Mouse (Mus musculus): ENCODE measurements at regions not wholly inside any gene's neighbourhood (a gene's known extent, or its start where the extent isn't known, plus 50 kb on each side); places are given as distances from the start of the nearest gene placed in this dataset.

DNA sequence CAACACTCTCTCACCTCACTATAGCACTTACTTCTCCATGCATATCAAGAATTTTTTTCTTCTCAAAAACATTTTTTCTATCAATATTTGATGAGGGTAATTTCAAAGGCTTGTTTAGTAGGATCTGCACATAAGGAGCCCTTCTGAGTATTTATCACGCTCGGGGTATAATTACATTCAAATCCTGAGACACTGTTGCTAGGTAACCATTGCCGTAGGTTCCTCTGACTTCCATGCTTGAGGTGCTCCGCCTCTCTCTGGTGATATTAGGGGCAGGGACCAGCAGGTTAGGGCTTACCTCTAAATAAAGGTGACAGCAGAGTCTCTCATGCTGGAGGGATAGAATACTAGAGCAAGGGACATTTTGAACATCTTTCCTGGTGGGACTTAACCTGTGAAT lies 54.4 kb upstream of the 9630041A04Rik start:
- H3K36me3 ChIP-seq (ENCODE audit: control insufficient read depth, insufficient read depth, low read length) = no peaks in the 10 kb centered on the region
- no peak overlapping the region for H3K9ac ChIP-seq (ENCODE audit: low read length)
- TF ChIP-seq EP300 (optimal IDR thresholded peaks at IDR 0.05) (no peak), CTCF (IDR thresholded peaks at IDR 0.05; ENCODE audit: low read depth) (no peak)
- DNase-seq (ENCODE audit: low spot score) (no peak), ATAC-seq (ENCODE audit: low FRiP score, low TSS enrichment) (no peak)
- no peaks in the 10 kb centered on the region for H3K4me1 ChIP-seq (replicated peaks; ENCODE audit: control insufficient read depth, insufficient read depth)
- WGBS = 58% methylated on average over 4 of the region's 4 CpGs
- H3K27ac ChIP-seq (replicated peaks) = no peak overlapping the region
- no peak overlapping the region for H3K4me2 ChIP-seq (replicated peaks; ENCODE audit: low read depth)
- H3K4me3 ChIP-seq (ENCODE audit: low read depth, low read length) = no peak overlapping the region
- H3K27me3 ChIP-seq (ENCODE audit: control insufficient read depth, insufficient read depth, low read length) = no peaks in the 10 kb centered on the region
- H3K9me3 ChIP-seq (ENCODE audit: control insufficient read depth, low read length) = no peaks in the 10 kb centered on the region

- no peaks in the 10 kb centered on the region for H3K9me3 ChIP-seq (ENCODE audit: control insufficient read depth, low read length)
- H3K9ac ChIP-seq (ENCODE audit: low read length) = no peak overlapping the region
- DNase-seq (ENCODE audit: low spot score) = no peak
- H3K27me3 ChIP-seq (ENCODE audit: control insufficient read depth, insufficient read depth, low read length) = no peaks in the 10 kb centered on the region
- ATAC-seq (ENCODE audit: low FRiP score, low TSS enrichment) = no peak
- H3K27ac ChIP-seq (replicated peaks) = no peak overlapping the region
- H3K4me2 ChIP-seq (replicated peaks; ENCODE audit: low read depth) = no peak overlapping the region
- H3K4me1 ChIP-seq (replicated peaks; ENCODE audit: control insufficient read depth, insufficient read depth) = no peaks in the 10 kb centered on the region
- WGBS = 32% methylated on average over 1 of the region's 1 CpGs
- TF ChIP-seq CTCF (IDR thresholded peaks at IDR 0.05; ENCODE audit: low read depth) (no peak), EP300 (optimal IDR thresholded peaks at IDR 0.05) (no peak)
- H3K36me3 ChIP-seq (ENCODE audit: control insufficient read depth, insufficient read depth, low read length) = no peaks in the 10 kb centered on the region
- H3K4me3 ChIP-seq (ENCODE audit: low read depth, low read length) = no peak overlapping the region
Observed at GRCm38 (mm10) chr9:101796718-101797117, 64.9 kb upstream of the 9630041A04Rik start.

GRCm38 (mm10) chr9:101796063-101796462 lies 65.6 kb upstream of the 9630041A04Rik start:
- ATAC-seq (ENCODE audit: low FRiP score, low TSS enrichment) = no peak
- no peaks in the 10 kb centered on the region for H3K36me3 ChIP-seq (ENCODE audit: control insufficient read depth, insufficient read depth, low read length)
- no peak overlapping the region for H3K4me2 ChIP-seq (replicated peaks; ENCODE audit: low read depth)
- no peak overlapping the region for H3K27ac ChIP-seq (replicated peaks)
- no peaks in the 10 kb centered on the region for H3K4me1 ChIP-seq (replicated peaks; ENCODE audit: control insufficient read depth, insufficient read depth)
- H3K4me3 ChIP-seq (ENCODE audit: low read depth, low read length) = no peak overlapping the region
- no peaks in the 10 kb centered on the region for H3K27me3 ChIP-seq (ENCODE audit: control insufficient read depth, insufficient read depth, low read length)
- DNase-seq (ENCODE audit: low spot score) = no peak
- H3K9ac ChIP-seq (ENCODE audit: low read length) = no peak overlapping the region
- no peaks in the 10 kb centered on the region for H3K9me3 ChIP-seq (ENCODE audit: control insufficient read depth, low read length)
- TF ChIP-seq CTCF (IDR thresholded peaks at IDR 0.05; ENCODE audit: low read depth) (no peak), EP300 (optimal IDR thresholded peaks at IDR 0.05) (no peak)
- 65% methylated on average over 4 of the region's 4 CpGs for WGBS

- no peak overlapping the region for H3K27ac ChIP-seq (replicated peaks)
- H3K4me2 ChIP-seq (replicated peaks; ENCODE audit: low read depth) = no peak overlapping the region
- no peaks in the 10 kb centered on the region for H3K36me3 ChIP-seq (ENCODE audit: control insufficient read depth, insufficient read depth, low read length)
- no peak overlapping the region for H3K4me3 ChIP-seq (ENCODE audit: low read depth, low read length)
- H3K27me3 ChIP-seq (ENCODE audit: control insufficient read depth, insufficient read depth, low read length) = no peaks in the 10 kb centered on the region
- ATAC-seq (ENCODE audit: low FRiP score, low TSS enrichment) (no peak), DNase-seq (ENCODE audit: low spot score) (no peak)
- TF ChIP-seq CTCF (IDR thresholded peaks at IDR 0.05; ENCODE audit: low read depth) = no peak
- no peak for TF ChIP-seq EP300 (optimal IDR thresholded peaks at IDR 0.05)
- no peaks in the 10 kb centered on the region for H3K9me3 ChIP-seq (ENCODE audit: control insufficient read depth, low read length)
- no peak overlapping the region for H3K9ac ChIP-seq (ENCODE audit: low read length)
- no peaks in the 10 kb centered on the region for H3K4me1 ChIP-seq (replicated peaks; ENCODE audit: control insufficient read depth, insufficient read depth)
- WGBS = 69% methylated on average over 2 of the region's 2 CpGs
Observed at GRCm38 (mm10) chr9:101795436-101795835, 66.2 kb upstream of the 9630041A04Rik start.

GRCm38 (mm10) chr9:101790936-101791335 lies 70.7 kb upstream of the 9630041A04Rik start:
- WGBS = 79% methylated on average over 1 of the region's 1 CpGs
- DNase-seq (ENCODE audit: low spot score) = no peak
- Histone ChIP-seq H3K9me3 (ENCODE audit: control insufficient read depth, low read length) (no peaks in the 10 kb centered on the region), H3K4me3 (ENCODE audit: low read depth, low read length) (no peak overlapping the region), H3K36me3 (ENCODE audit: control insufficient read depth, insufficient read depth, low read length) (no peaks in the 10 kb centered on the region), H3K27me3 (ENCODE audit: control insufficient read depth, insufficient read depth, low read length) (no peaks in the 10 kb centered on the region), H3K27ac (replicated peaks) (no peak overlapping the region), H3K9ac (ENCODE audit: low read length) (no peak overlapping the region), H3K4me1 (replicated peaks; ENCODE audit: control insufficient read depth, insufficient read depth) (no peaks in the 10 kb centered on the region), H3K4me2 (replicated peaks; ENCODE audit: low read depth) (no peak overlapping the region)
- ATAC-seq (ENCODE audit: low FRiP score, low TSS enrichment) = no peak
- no peak for TF ChIP-seq CTCF (IDR thresholded peaks at IDR 0.05; ENCODE audit: low read depth)
- no peak for TF ChIP-seq EP300 (optimal IDR thresholded peaks at IDR 0.05)

DNA sequence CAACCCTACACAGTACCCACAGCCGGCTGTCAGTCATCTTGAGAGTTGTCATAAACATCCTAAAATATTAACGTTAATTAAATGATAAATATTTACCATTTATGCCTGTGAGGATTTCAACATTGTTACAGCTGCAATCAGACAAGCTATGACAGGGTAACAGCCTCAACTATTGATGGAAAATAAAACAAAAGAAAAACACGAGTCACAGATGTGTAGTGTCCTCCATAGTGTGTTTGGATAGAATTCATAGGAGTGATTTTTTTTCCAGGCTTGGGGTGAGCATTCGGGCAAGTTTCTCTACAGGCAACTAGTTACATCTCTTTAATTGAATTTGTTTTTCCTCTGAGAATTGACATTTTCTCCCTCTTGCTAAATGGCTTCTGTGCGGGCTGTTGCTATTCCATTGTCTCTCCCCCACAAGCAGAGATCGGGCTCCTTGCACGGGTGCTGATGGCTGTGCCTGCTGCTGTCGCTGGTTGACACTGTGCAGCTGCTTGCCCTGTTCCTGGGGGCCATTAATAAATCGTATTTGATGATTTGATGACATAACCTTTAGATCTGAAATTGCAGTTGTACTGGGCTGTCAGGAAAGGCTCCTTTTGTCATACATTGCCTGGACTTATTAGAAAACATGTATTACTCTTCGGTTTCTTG lies 120.6 kb upstream of the 9630041A04Rik start:
- H3K4me1 ChIP-seq (replicated peaks; ENCODE audit: control insufficient read depth, insufficient read depth) = no peaks in the 10 kb centered on the region
- 39% methylated on average over 10 of the region's 10 CpGs for WGBS
- no peak for TF ChIP-seq CTCF (IDR thresholded peaks at IDR 0.05; ENCODE audit: low read depth)
- no peak for TF ChIP-seq EP300 (optimal IDR thresholded peaks at IDR 0.05)
- H3K4me2 ChIP-seq (replicated peaks; ENCODE audit: low read depth) = no peak overlapping the region
- no peaks in the 10 kb centered on the region for H3K27me3 ChIP-seq (ENCODE audit: control insufficient read depth, insufficient read depth, low read length)
- no peak overlapping the region for H3K9ac ChIP-seq (ENCODE audit: low read length)
- no peaks in the 10 kb centered on the region for H3K9me3 ChIP-seq (ENCODE audit: control insufficient read depth, low read length)
- no peak overlapping the region for H3K4me3 ChIP-seq (ENCODE audit: low read depth, low read length)
- no peak for ATAC-seq (ENCODE audit: low FRiP score, low TSS enrichment)
- no peak overlapping the region for H3K27ac ChIP-seq (replicated peaks)
- no peak for DNase-seq (ENCODE audit: low spot score)
- no peaks in the 10 kb centered on the region for H3K36me3 ChIP-seq (ENCODE audit: control insufficient read depth, insufficient read depth, low read length)
